Mouse (Mus musculus) lung, postnatal 0 days (tissue): ENCODE results near the gene Vav3. TPM values are rescaled to one million over a fixed set of nuclear protein-coding genes. Genes with fewer than 3 reads are reported as not detected.

Experiments
- ATAC-seq: fragments of 200-750 bp; cut with Nextera tagmentation; 2 replicates; pipeline ENCODE4 v1.8.0; 2017; ENCODE audit warnings: moderate library complexity
- DNase-seq: peaks from one replicate; pipeline ENCODE4 v3.0.0-alpha.2; 2016; ENCODE audit warnings: low spot score
- H3K27ac ChIP-seq: fragments of 300-500 bp; sonication (generic); 2 replicates; pipeline ENCODE4 v1.5.1; 2014; ENCODE audit warnings: antibody characterized with exemption, mild to moderate bottlenecking, low read length, mixed read lengths
- H3K27me3 ChIP-seq: fragments of 300-500 bp; sonication (generic); replicated peaks from 2 replicates; pipeline ENCODE4 v1.6.1; 2014; ENCODE audit warnings: low read length, mixed read lengths; ENCODE audit not compliant: insufficient read depth
- H3K36me3 ChIP-seq: fragments of 300-500 bp; sonication (generic); 2 replicates; pipeline ENCODE4 v1.6.1; 2014; ENCODE audit warnings: low read length, mixed read lengths; ENCODE audit not compliant: insufficient read depth
- H3K4me1 ChIP-seq: fragments of 300-500 bp; sonication (generic); 2 replicates; pipeline ENCODE4 v1.6.1; 2014; ENCODE audit warnings: antibody characterized with exemption, low read depth, low read length, mixed read lengths; ENCODE audit not compliant: insufficient read depth
- H3K4me2 ChIP-seq: fragments of 300-500 bp; sonication (generic); replicated peaks from 2 replicates; pipeline ENCODE4 v1.6.1; 2014; ENCODE audit warnings: low read depth, mild to moderate bottlenecking, low read length, moderate library complexity, mixed read lengths
- H3K4me3 ChIP-seq: fragments of 300-500 bp; sonication (generic); 2 replicates; pipeline ENCODE4 v1.5.1; 2014; ENCODE audit warnings: low read depth, low read length
- H3K9ac ChIP-seq: fragments of 300-500 bp; sonication (generic); replicated peaks from 2 replicates; pipeline ENCODE4 v1.6.1; 2014; ENCODE audit warnings: low read depth, mild to moderate bottlenecking
- H3K9me3 ChIP-seq: fragments of 300-500 bp; sonication (generic); 2 replicates; pipeline ENCODE4 v1.6.1; 2016; ENCODE audit warnings: low read length, mixed read lengths
- CTCF ChIP-seq: IDR thresholded peaks from 2 replicates; pipeline ENCODE4 v1.5.1; 2016; ENCODE audit warnings: antibody characterized with exemption, mild to moderate bottlenecking
- EP300 ChIP-seq: IDR thresholded peaks from 2 replicates; pipeline ENCODE4 v1.6.1; 2016; ENCODE audit warnings: antibody characterized with exemption, mild to moderate bottlenecking, control low read depth
- WGBS: fragments of 180-500 bp; shearing (Covaris S2); extraction: QIAGEN DNeasy Blood & Tissue Kit; methylation state at CpG from one replicate; pipeline ENCODE4 v1.1.7; 2014; 5-methylcytosine and 5-hydroxymethylcytosine counted together
- polyA plus RNA-seq: library from polyadenylated mRNA; unstranded; fragments of >200 nt; fragmentation: Nextera tagmentation; extraction: Ambion mirVana; gene quantifications from 2 replicates; pipeline ENCODE4 v1.2.1, GENCODE M21; 2015

The Vav3 gene
- polyA plus RNA-seq, 1 experiment from 2014 or later = 11.9 TPM

DNA sequence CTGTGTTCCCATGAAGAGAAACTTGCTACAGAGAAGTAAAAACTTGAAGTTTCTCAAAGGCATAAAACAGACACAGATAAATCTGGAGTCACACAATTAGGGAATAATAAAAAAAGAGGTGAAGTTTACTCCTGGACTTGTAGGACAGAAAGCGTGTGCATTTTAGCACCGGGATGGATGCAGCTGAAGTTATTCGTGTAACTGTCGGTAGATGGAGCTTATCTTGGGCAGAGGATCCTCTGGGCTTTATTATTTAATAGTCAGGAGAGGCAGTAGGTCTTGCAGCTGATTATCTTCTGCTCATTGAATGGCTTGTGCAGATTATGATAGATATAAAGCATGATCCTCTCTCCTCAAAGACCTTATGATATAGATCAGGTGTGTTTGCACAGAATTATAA, 156.6 kb downstream of the Vav3 start:
- H3K36me3 ChIP-seq = no peaks in the 10 kb centered on the region
- H3K9me3 ChIP-seq = no peaks in the 10 kb centered on the region
- 73% methylated on average over 4 of the region's 4 CpGs for WGBS
- DNase-seq (no peak), ATAC-seq (no peak)
- no peak for TF ChIP-seq EP300
- TF ChIP-seq CTCF = 0 out of 2 replicates have a peak, but pooled peaks have one; percentile 7
- H3K9ac ChIP-seq = no peak overlapping the region
- no peak overlapping the region for H3K27ac ChIP-seq
- H3K4me1 ChIP-seq = no peaks in the 10 kb centered on the region
- H3K4me3 ChIP-seq = no peak overlapping the region
- no peak overlapping the region for H3K4me2 ChIP-seq
- no peaks in the 10 kb centered on the region for H3K27me3 ChIP-seq

DNA sequence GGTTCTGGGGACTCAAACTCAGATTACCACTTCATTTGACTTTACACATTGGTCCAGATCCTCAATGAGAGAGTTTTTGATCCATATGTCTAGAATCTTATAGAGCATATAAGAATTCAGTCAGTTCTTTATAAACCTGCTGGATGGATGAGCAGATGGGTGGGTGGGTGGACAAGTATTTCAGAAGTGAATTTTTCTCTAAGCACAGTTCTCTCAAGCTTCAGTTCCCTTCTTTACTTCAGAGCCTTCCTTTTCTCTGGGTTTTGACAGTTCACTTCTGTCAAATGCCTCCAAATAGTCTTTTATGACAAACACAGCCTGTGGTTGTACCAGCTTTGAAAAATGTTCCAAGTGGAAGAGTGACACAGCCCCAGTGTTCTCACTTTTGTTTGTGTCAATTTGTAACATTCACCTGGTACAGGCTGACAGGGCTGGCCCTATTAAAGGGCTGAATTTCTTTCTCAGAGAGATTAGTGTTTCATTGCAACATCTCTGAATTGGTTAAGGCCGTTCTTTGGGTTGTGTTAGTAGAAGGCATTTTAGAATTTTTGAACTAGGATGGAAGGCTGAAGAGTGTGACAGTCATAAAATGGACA, 159.5 kb downstream of the Vav3 start:
- H3K36me3 ChIP-seq = no peaks in the 10 kb centered on the region
- no peak overlapping the region for H3K4me2 ChIP-seq
- no peak overlapping the region for H3K9ac ChIP-seq
- no peak for DNase-seq
- H3K27ac ChIP-seq = no peak overlapping the region
- TF ChIP-seq CTCF (no peak), EP300 (no peak)
- no peak for ATAC-seq
- 85% methylated on average over 1 of the region's 1 CpGs for WGBS
- H3K4me1 ChIP-seq = no peaks in the 10 kb centered on the region
- H3K9me3 ChIP-seq = no peaks in the 10 kb centered on the region
- no peak overlapping the region for H3K4me3 ChIP-seq
- H3K27me3 ChIP-seq = no peaks in the 10 kb centered on the region

DNA sequence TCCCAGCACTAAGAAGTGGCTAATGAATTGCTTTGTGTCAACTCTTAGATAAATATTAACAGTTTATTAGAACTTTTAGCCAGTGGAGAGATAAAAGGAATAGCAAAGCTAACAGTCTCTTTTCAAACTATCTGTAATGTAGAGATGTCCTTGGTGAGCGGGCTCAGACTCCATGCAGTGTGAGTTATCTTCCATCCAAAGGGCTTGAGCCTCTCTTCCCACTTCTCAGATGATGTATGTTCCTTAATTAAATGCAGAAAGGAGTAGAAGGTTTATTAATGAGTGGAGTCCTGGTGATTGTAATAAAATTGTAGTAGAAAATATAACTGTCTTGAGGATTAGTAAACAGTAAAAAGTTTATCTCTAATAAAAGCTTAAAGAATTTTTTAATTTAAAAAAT, 169.3 kb downstream of the Vav3 start:
- ATAC-seq (no peak), DNase-seq (no peak)
- no peak overlapping the region for H3K9ac ChIP-seq
- H3K27me3 ChIP-seq = no peaks in the 10 kb centered on the region
- no peak overlapping the region for H3K4me3 ChIP-seq
- no peak overlapping the region for H3K4me2 ChIP-seq
- H3K9me3 ChIP-seq = no peaks in the 10 kb centered on the region
- TF ChIP-seq CTCF (no peak), EP300 (no peak)
- no peak overlapping the region for H3K27ac ChIP-seq
- H3K36me3 ChIP-seq = no peaks in the 10 kb centered on the region
- WGBS = 59% methylated on average over 1 of the region's 1 CpGs
- no peaks in the 10 kb centered on the region for H3K4me1 ChIP-seq

- no peak overlapping the region for H3K4me3 ChIP-seq
- no peaks in the 10 kb centered on the region for H3K27me3 ChIP-seq
- H3K9ac ChIP-seq = no peak overlapping the region
- no peak overlapping the region for H3K4me2 ChIP-seq
- no peaks in the 10 kb centered on the region for H3K4me1 ChIP-seq
- no peak for DNase-seq
- H3K36me3 ChIP-seq = no peaks in the 10 kb centered on the region
- no peak for ATAC-seq
- no peaks in the 10 kb centered on the region for H3K9me3 ChIP-seq
- 74% methylated on average over 1 of the region's 1 CpGs for WGBS
- TF ChIP-seq CTCF (no peak), EP300 (no peak)
- H3K27ac ChIP-seq = no peak overlapping the region
Measured at GRCm38 (mm10) chr3:109511849-109512248, 171.4 kb downstream of the Vav3 start.

- H3K27me3 ChIP-seq = no peaks in the 10 kb centered on the region
- H3K4me2 ChIP-seq = no peak overlapping the region
- H3K4me3 ChIP-seq = no peak overlapping the region
- no peak for TF ChIP-seq EP300
- TF ChIP-seq CTCF = no peak
- WGBS = 78% methylated on average over 3 of the region's 3 CpGs
- ATAC-seq = no peak
- DNase-seq = no peak
- no peaks in the 10 kb centered on the region for H3K9me3 ChIP-seq
- H3K4me1 ChIP-seq = no peaks in the 10 kb centered on the region
- H3K27ac ChIP-seq = no peak overlapping the region
- H3K9ac ChIP-seq = no peak overlapping the region
- no peaks in the 10 kb centered on the region for H3K36me3 ChIP-seq
Measured at GRCm38 (mm10) chr3:109515479-109515878, 175.0 kb downstream of the Vav3 start.

DNA sequence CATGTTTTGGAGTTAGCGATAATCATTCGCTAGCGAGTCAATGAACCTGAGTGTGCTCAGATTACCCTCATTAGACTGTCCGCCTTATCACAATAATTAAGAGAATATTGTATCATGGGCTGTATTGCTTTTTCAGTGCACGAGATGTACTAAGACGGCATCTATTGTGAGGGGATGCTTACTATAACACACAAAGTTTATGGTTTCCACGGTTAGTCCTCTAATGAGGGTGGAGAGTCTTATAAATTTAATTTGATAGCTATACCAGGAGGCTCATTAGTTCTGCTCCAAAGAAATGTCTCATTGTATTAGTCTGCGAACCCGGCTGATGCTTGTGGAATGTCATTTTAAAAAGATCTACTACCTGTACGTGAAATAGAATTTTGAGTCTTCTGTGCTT, 175.9 kb downstream of the Vav3 start:
- H3K4me3 ChIP-seq = no peak overlapping the region
- DNase-seq (no peak), ATAC-seq (no peak)
- H3K4me2 ChIP-seq = no peak overlapping the region
- H3K9me3 ChIP-seq = no peaks in the 10 kb centered on the region
- no peak overlapping the region for H3K9ac ChIP-seq
- WGBS = 91% methylated on average over 10 of the region's 10 CpGs
- H3K27me3 ChIP-seq = no peaks in the 10 kb centered on the region
- H3K4me1 ChIP-seq = no peaks in the 10 kb centered on the region
- H3K27ac ChIP-seq = no peak overlapping the region
- no peak for TF ChIP-seq EP300
- TF ChIP-seq CTCF = no peak
- no peaks in the 10 kb centered on the region for H3K36me3 ChIP-seq

DNA sequence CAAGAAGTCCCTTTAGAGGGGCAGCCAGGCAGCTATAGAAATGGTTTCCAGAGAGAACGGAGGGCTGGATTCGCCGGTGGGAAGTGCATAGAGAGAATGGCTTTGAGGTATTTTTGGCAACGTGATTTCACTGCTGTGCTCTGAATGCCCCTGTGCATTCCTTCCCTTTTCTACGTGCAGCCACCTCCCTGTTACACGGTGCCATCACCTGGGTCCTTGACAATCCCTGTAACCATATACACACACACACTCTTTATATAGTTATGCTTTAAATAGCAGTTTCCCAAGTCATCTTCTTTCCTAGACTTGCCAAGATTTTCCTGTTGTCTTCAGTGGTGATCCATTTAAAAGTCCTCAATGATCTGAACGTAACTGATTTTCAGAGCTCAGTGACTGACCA, 181.7 kb downstream of the Vav3 start:
- 68% methylated on average over 7 of the region's 7 CpGs for WGBS

More for the DNA sequence above, 181.7 kb downstream of the Vav3 start:
- DNase-seq = no peak
- H3K9ac ChIP-seq = no peak overlapping the region
- no peaks in the 10 kb centered on the region for H3K27me3 ChIP-seq
- TF ChIP-seq EP300 = no peak
- TF ChIP-seq CTCF = no peak
- H3K4me1 ChIP-seq = no peaks in the 10 kb centered on the region
- H3K27ac ChIP-seq = no peak overlapping the region
- ATAC-seq = no peak
- no peaks in the 10 kb centered on the region for H3K36me3 ChIP-seq
- H3K9me3 ChIP-seq = no peaks in the 10 kb centered on the region
- H3K4me2 ChIP-seq = no peak overlapping the region
- no peak overlapping the region for H3K4me3 ChIP-seq
